Mouse (Mus musculus) stomach, embryonic 15.5 days (tissue): Measurements from ENCODE around the gene Col4a2. TPM values are rescaled to one million over a fixed set of nuclear protein-coding genes. Genes with fewer than 3 reads are reported as not detected.

ENCODE experiments used
- ATAC-seq: fragments of 200-750 bp; cut with Nextera tagmentation; 2 replicates; pipeline ENCODE4 v1.8.0; 2017; ENCODE audit warnings: low read depth, moderate number of reproducible peaks, moderate TSS enrichment; ENCODE audit not compliant: insufficient read depth, low FRiP score
- H3K27ac ChIP-seq: fragments of 300-500 bp; sonication (generic); 2 replicates; pipeline ENCODE4 v1.5.1; 2015; ENCODE audit warnings: mild to moderate bottlenecking, inconsistent platforms
- H3K27me3 ChIP-seq: fragments of 300-500 bp; sonication (generic); replicated peaks from 2 replicates; pipeline ENCODE4 v1.6.1; 2015; ENCODE audit warnings: inconsistent platforms
- H3K36me3 ChIP-seq: fragments of 300-500 bp; sonication (generic); 2 replicates; pipeline ENCODE4 v1.6.1; 2015; ENCODE audit warnings: inconsistent platforms
- H3K4me1 ChIP-seq: fragments of 300-500 bp; sonication (generic); 2 replicates; pipeline ENCODE4 v1.6.1; 2015; ENCODE audit warnings: inconsistent platforms
- H3K4me2 ChIP-seq: fragments of 300-500 bp; sonication (generic); 2 replicates; pipeline ENCODE4 v1.6.1; 2015; ENCODE audit warnings: mild to moderate bottlenecking, inconsistent platforms
- H3K4me3 ChIP-seq: fragments of 300-500 bp; sonication (generic); replicated peaks from 2 replicates; pipeline ENCODE4 v1.5.1; 2015; ENCODE audit warnings: inconsistent platforms
- H3K9ac ChIP-seq: fragments of 300-500 bp; sonication (generic); 2 replicates; pipeline ENCODE4 v1.6.1; 2015; ENCODE audit warnings: inconsistent platforms
- H3K9me3 ChIP-seq: fragments of 300-500 bp; sonication (generic); 2 replicates; pipeline ENCODE4 v1.6.1; 2016; ENCODE audit warnings: inconsistent platforms
- WGBS: fragments of 180-500 bp; shearing (Covaris S2); methylation state at CpG from one replicate; pipeline ENCODE4 v1.1.7; 2015; 5-methylcytosine and 5-hydroxymethylcytosine counted together
- polyA plus RNA-seq: library from polyadenylated mRNA; unstranded; fragments of >200 nt; fragmentation: Nextera tagmentation; extraction: Ambion mirVana; gene quantifications from 2 replicates; pipeline ENCODE4 v1.2.1, GENCODE M21; 2015

Col4a2 gene
- polyA plus RNA-seq, result 72.1 and 81.2 TPM in 2 replicates

DNA sequence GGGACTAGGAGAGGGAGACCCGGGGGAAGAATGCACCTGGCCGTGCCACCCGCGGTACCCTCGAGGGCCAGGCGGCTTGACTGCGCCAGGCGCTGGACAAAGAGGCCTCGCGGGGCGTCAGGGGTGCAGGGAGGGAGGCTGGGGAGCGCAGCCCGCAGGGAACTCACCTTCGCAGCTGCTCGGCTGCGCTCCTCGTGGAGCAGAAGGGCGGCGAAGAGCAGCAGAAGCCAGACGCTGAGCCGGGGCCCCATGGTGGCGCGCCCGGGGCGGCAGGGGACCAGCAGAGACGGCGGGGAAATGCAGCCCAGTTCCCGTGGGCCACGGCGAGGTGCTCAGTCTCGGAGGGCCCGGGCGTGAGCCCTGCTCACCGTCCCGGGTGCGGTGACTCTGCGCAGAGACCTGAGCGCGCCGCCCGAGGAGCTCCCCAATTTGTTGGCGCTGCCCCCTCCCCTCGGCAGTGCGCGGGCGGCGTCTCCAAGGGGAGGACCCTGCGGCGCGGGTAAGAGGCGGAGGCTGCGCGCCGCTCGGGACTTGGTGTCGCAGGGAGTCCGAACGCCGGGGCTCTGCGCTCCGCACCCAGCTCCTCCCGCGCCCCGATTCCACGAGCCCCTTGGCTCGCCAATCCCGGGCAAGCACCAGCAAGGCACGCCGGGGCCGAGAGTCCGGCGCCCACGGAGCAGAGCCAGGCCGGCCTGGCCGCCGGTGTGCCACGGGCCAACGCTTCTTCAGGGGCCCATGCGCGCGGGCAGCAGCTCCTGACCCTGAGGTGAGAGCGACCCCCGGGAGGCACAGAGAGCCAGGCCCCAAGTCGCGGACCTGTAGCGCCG, at the start of gene Col4a2, which contains the start of gene Col4a1:
Gene Col4a2, plus strand, starts transcription at position 457 of the 827 bp plus-strand sequence.
Gene Col4a1, minus strand, starts transcription at position 478 of the 827 bp plus-strand sequence.
- under 1% methylated on average over 78 of the region's 87 CpGs for WGBS
- Histone ChIP-seq H3K4me3 (peak within 1 kb of the TSS; percentile 57), H3K4me2 (peak within 1 kb of the TSS; percentile 72), H3K27me3 (no peaks in the 10 kb centered on the region), H3K9ac (peak within 1 kb of the TSS; percentile 80), H3K4me1 (peaks cover 20% of the 10 kb centered on the region), H3K27ac (peak within 1 kb of the TSS; percentile 89), H3K9me3 (no peaks in the 10 kb centered on the region), H3K36me3 (no peaks in the 10 kb centered on the region)
- ATAC-seq, result peak; percentile 78

DNA sequence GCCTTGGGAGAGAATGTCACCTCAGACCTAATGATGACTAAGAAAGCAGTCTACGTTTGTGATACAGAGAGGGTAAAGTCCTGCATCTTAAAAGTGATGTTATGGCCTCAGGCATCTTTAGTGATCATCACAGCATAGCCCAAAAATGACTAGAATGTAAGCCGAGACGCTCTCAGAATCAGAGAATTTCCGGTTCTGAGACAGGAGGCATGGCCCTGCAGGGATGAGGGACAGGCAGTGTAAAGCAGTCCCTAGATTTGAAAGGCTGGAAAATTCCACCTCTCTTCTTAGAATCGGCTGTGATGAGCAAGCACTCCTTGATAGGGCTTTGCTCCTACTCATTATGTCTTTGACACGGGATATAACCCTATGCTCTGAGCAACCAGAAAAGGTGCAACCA, 48.8 kb upstream of the Col4a2 start:
- Histone ChIP-seq H3K4me2 (no peak overlapping the region), H3K4me1 (peaks cover 16% of the 10 kb centered on the region), H3K9me3 (no peaks in the 10 kb centered on the region), H3K9ac (no peak overlapping the region), H3K27me3 (no peaks in the 10 kb centered on the region), H3K27ac (no peak overlapping the region), H3K36me3 (no peaks in the 10 kb centered on the region), H3K4me3 (no peak overlapping the region)
- no peak for ATAC-seq
- 77% methylated on average over 6 of the region's 6 CpGs for WGBS

DNA sequence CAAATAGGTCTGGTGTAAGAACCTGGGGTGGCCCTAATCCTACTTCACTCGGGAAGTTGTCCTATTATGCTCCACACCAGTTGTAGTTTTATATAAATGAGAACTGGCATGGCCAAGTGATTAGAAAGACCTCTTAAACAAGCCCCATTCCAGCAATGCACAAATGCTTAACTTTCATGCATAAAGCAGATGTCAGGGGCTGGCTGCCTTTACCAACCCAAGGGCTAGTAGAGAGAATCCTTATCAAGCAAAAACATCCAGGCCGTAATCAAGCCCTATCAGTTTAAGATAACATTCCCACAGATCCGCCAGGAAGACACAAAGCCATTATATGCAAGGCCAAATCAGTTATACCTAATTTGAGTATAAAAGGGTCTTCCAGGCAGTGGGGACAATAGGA, 46.6 kb upstream of the Col4a2 start:
- Histone ChIP-seq H3K9me3 (no peaks in the 10 kb centered on the region), H3K27ac (no peak overlapping the region), H3K4me2 (no peak overlapping the region), H3K9ac (no peak overlapping the region), H3K4me1 (peaks cover 9% of the 10 kb centered on the region; the same call in 1 of the 2 replicates), H3K27me3 (no peaks in the 10 kb centered on the region), H3K36me3 (no peaks in the 10 kb centered on the region), H3K4me3 (no peak overlapping the region)
- ATAC-seq, result no peak
- 73% methylated on average over 3 of the region's 3 CpGs for WGBS

DNA sequence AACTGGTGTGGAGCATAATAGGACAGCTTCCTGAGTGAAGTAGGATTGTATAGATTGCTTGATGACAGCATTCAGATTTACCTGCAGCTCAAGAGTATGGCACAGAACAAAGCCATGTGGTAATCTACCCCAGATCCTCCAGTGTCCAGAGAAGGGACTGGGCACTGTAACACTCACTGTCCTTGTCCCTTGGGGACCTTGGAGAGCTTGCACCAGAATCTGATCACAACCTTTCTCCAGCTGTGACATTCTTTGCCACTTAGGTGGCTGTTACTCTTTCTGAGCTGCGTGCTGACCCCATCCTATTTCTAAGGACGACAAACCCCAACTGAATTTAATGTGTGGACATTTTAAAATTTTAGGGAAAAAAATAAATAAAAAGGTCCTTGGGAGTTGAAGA, 46.1 kb upstream of the Col4a2 start:
- no peak overlapping the region for H3K4me2 ChIP-seq
- H3K27me3 ChIP-seq, result no peaks in the 10 kb centered on the region
- WGBS, result 82% methylated on average over 2 of the region's 2 CpGs

DNA sequence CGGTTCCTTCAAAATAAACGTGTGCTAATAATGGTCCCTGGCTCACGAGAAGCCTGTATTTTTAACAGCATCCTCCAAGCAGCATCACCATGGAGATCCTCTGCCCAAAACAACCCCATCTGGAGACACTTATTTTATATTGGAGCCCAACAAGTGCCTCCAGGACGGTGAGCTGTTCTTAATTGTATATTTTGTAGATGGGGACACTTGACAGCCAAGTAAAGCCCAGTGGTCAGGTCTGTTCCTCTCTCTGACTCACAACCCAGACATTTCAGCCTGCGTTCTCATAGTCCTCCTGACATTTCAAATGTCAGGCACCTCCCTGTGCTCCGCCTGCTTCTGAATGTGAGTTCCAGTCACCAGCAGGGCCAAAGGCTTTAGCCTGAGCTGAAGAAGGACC, 43.9 kb upstream of the Col4a2 start:
- H3K4me2 ChIP-seq, result no peak overlapping the region
- H3K9ac ChIP-seq, result no peak overlapping the region
- no peak for ATAC-seq
- no peak overlapping the region for H3K27ac ChIP-seq
- WGBS, result 64% methylated on average over 6 of the region's 6 CpGs
- 0 out of 2 replicates have a peak, but pooled peaks cover 7% of the 10 kb centered on the region for H3K4me1 ChIP-seq
- H3K27me3 ChIP-seq, result no peaks in the 10 kb centered on the region
- H3K9me3 ChIP-seq, result no peaks in the 10 kb centered on the region
- H3K4me3 ChIP-seq, result no peak overlapping the region
- H3K36me3 ChIP-seq, result no peaks in the 10 kb centered on the region

More for the DNA sequence above, 46.1 kb upstream of the Col4a2 start:
- H3K4me1 ChIP-seq, result peaks cover 12% of the 10 kb centered on the region; the same call in 1 of the 2 replicates
- no peak overlapping the region for H3K27ac ChIP-seq
- no peak for ATAC-seq
- no peak overlapping the region for H3K4me3 ChIP-seq
- no peaks in the 10 kb centered on the region for H3K36me3 ChIP-seq
- H3K9me3 ChIP-seq, result no peaks in the 10 kb centered on the region
- H3K9ac ChIP-seq, result no peak overlapping the region

DNA sequence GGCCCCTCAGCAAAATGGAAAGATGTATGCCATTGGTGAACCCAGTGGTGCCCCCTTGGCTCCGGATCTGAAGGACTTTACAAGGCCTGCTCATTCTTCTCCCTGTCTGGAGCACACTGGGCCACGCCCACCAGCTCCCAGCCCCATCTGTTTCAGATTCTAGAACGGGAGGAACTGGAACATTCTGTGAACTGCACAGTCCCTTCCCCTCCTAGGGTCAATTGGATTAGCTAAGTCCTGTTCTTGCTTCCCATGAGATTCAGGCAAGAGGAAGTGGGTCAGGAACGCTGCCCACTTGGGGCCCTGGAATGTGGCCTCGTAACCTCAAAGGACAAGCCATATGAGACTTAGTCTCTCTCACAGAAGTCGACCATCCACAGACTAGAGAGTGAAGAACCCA, 41.8 kb upstream of the Col4a2 start:
- H3K4me1 ChIP-seq, result 0 out of 2 replicates have a peak, but pooled peaks cover 11% of the 10 kb centered on the region
- no peak for ATAC-seq
- H3K27me3 ChIP-seq, result no peaks in the 10 kb centered on the region
- H3K36me3 ChIP-seq, result no peaks in the 10 kb centered on the region
- no peak overlapping the region for H3K27ac ChIP-seq
- no peaks in the 10 kb centered on the region for H3K9me3 ChIP-seq
- no peak overlapping the region for H3K4me3 ChIP-seq
- H3K4me2 ChIP-seq, result no peak overlapping the region
- no peak overlapping the region for H3K9ac ChIP-seq
- 57% methylated on average over 6 of the region's 6 CpGs for WGBS

DNA sequence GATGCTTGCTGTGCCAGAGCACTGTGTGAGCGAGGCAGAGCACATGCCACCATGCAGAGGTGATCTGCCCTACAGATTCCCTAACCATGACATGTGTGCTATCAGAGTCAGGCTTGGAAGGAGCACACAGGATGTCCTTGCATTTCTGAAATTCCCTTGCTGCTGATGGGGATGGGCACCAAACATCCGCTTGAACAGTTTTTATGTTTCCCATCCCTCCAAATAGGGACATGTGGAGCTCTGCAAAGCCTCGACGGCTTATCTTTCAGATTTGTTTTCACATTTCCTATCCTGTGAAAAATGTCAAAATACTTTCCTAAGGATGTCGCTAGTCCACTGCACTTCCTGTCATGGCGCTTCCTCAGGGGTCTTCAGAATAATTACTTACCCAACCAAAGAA, 40.4 kb upstream of the Col4a2 start:
- WGBS, result 71% methylated on average over 6 of the region's 6 CpGs
- no peak overlapping the region for H3K9ac ChIP-seq
- peaks cover 20% of the 10 kb centered on the region for H3K4me1 ChIP-seq
- no peak overlapping the region for H3K4me2 ChIP-seq
- no peaks in the 10 kb centered on the region for H3K36me3 ChIP-seq
- no peaks in the 10 kb centered on the region for H3K27me3 ChIP-seq
- H3K4me3 ChIP-seq, result no peak overlapping the region
- H3K27ac ChIP-seq, result no peak overlapping the region
- H3K9me3 ChIP-seq, result no peaks in the 10 kb centered on the region
- no peak for ATAC-seq

DNA sequence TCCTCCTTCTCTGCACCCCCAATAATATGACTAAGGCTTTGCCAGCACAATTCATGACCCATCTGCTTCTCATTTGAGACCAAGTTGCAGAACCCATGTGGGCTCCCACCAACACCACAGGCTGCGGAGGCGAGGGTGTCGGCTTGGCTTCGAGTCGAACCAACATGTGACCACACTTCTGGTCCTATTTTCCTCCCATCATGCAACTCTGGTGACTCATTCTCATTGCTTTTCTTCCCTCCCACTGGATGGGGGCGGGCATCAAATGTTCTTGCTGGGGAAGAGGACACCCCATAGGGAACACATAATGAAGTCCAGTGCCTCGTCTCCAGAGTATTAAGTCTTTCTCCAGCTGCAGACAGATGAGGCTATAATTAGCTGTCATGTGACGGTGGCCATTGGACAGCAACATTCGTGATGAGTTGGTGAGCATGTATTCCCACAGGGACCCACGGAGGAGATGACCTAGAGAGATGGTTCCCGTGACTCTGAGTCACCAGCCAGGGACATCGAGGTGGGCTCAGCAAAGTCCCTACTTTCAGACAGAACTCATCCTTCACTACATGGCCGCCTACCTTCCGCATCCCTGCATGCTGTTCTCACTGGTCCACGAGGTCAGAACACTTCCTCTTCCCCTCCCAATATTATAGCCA, 39.0 kb upstream of the Col4a2 start:
- 84% methylated on average over 15 of the region's 15 CpGs for WGBS
- Histone ChIP-seq H3K4me1 (peaks cover 34% of the 10 kb centered on the region), H3K4me2 (no peak overlapping the region), H3K9ac (no peak overlapping the region), H3K27me3 (no peaks in the 10 kb centered on the region), H3K36me3 (no peaks in the 10 kb centered on the region), H3K27ac (no peak overlapping the region), H3K9me3 (no peaks in the 10 kb centered on the region), H3K4me3 (no peak overlapping the region)
- no peak for ATAC-seq

DNA sequence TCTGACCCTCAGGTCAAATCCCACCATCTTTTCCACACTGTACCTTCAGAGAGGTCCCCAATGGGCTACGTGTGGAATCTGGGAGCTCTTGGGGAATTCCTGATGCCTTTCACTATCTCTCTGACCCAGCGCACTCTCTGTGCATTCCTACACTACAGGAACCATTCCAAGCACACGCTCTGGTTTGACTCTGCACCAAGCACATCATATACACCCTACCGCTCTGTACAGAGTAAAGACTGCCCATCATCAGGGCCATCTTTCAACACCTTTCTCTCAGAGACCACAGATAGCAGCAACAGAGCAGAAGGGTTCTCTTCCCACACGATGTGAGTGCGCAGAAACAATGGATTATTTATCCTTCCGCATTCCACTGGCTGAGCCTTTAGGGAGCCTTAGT, 38.2 kb upstream of the Col4a2 start:
- Histone ChIP-seq H3K36me3 (no peaks in the 10 kb centered on the region), H3K27ac (no peak overlapping the region), H3K9ac (no peak overlapping the region), H3K4me3 (no peak overlapping the region), H3K4me2 (no peak overlapping the region), H3K27me3 (no peaks in the 10 kb centered on the region), H3K4me1 (peaks cover 42% of the 10 kb centered on the region), H3K9me3 (no peaks in the 10 kb centered on the region)
- ATAC-seq, result no peak
- WGBS, result 73% methylated on average over 7 of the region's 7 CpGs

DNA sequence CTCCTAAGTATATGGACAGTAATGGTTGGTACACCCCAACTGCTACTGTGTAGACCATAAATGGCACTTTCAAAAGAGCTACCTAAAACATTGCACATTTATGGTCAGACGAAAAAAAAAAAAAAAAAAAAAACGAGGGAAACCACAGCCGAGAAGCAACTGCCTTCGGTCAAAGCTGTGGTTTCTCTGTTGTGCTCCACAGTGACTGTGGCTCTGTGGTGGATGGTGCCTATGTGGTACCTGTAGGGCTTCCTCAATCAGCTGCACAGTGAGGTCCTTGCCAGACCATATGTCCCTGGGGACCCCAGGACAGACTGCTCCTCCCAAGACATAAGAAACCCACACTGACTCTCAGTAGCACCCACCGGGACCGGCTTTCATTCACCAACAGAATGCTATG, 36.3 kb upstream of the Col4a2 start:
- H3K9ac ChIP-seq, result no peak overlapping the region
- H3K4me3 ChIP-seq, result no peak overlapping the region
- no peaks in the 10 kb centered on the region for H3K9me3 ChIP-seq
- 40% methylated on average over 6 of the region's 6 CpGs for WGBS
- ATAC-seq, result no peak
- no peak overlapping the region for H3K4me2 ChIP-seq
- H3K4me1 ChIP-seq, result peaks cover 42% of the 10 kb centered on the region
- no peak overlapping the region for H3K27ac ChIP-seq
- no peaks in the 10 kb centered on the region for H3K36me3 ChIP-seq
- no peaks in the 10 kb centered on the region for H3K27me3 ChIP-seq

DNA sequence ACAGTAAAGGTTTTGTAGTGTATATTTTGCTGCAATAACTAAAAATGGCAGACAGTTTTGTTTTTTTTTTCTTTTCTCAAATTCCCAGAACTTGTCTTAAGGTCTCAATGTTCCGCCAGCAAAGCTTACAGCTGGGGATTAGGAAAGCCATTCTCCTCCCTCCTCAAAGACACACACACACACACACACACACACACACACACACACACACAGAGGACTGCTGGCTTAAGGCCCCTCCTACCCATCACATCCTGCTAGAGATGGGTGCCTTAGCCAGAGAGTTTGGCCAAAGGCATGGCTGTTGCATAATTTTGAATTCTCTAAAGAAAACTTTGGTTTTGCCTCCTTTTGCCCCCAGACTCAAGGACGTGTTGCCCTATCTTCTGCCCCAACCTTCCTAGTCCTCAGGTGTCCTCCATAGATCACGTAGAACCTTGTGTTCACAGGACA, 35.0 kb upstream of the Col4a2 start:
- H3K4me3 ChIP-seq, result no peak overlapping the region
- peak overlapping the region; percentile 87 for H3K27ac ChIP-seq
- WGBS, result 69% methylated on average over 3 of the region's 3 CpGs
- H3K27me3 ChIP-seq, result no peaks in the 10 kb centered on the region
- H3K9me3 ChIP-seq, result no peaks in the 10 kb centered on the region
- no peak overlapping the region for H3K4me2 ChIP-seq
- no peaks in the 10 kb centered on the region for H3K36me3 ChIP-seq
- H3K4me1 ChIP-seq, result peaks cover 46% of the 10 kb centered on the region
- H3K9ac ChIP-seq, result no peak overlapping the region
- ATAC-seq, result no peak

DNA sequence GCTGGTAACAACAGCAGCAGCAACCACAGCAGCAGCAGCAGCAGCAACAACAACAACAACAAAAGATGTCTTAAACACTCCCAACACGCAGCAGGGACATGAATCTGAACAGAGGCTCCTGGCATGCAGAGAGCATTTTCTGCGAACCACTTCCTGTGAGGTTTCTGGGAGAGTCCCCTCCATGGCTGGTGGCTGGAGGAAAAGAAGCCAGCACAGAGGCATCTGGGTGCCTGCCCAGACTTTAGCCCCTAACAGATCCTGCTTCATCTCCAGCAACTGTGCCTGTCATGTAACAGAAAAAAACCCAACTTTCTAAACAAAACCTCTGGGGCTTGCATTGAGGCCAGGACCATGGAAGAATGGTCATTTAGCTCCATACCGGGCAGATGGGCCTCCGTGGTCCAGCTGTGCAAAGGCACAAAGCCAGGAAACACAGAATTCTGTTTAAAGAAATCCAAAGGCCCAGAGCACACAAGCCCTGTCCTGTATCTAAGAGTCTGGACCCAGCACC, 34.4 kb upstream of the Col4a2 start:
- Histone ChIP-seq H3K9me3 (no peaks in the 10 kb centered on the region), H3K9ac (no peak overlapping the region), H3K4me3 (no peak overlapping the region), H3K27me3 (no peaks in the 10 kb centered on the region), H3K27ac (peak overlapping the region; percentile 87), H3K36me3 (no peaks in the 10 kb centered on the region), H3K4me2 (no peak overlapping the region), H3K4me1 (peaks cover 50% of the 10 kb centered on the region)
- WGBS, result 19% methylated on average over 4 of the region's 4 CpGs
- 0 out of 2 replicates have a peak, but pooled peaks have one; percentile 17 for ATAC-seq
